ENCODE assay signal across 28 mouse cellular contexts in genomic region chr19:57179269-57179668, GRCm38 (mm10).
DNase-seq lines count a peak whose midpoint lies in the region; ATAC-seq and TF ChIP-seq lines count a peak whose summit lies in the region.
"Had no signal": no experiment of that assay in that cellular context is flagged by ENCODE, and none has a peak within 500 bp of the region (broad histone marks: within the 10 kb centered on the region; RNA-seq: fewer than 3 reads in every experiment).

No protein-coding gene starts in this region.

- no peaks in the 10 kb centered on the region for H3K27me3 ChIP-seq in cerebellum, adult 2 months (ENCODE audit: control insufficient read depth, insufficient read depth, low read length)
- H3K27me3 ChIP-seq in heart, embryonic 10.5 days (ENCODE audit: insufficient read depth, poor library complexity, severe bottlenecking) = no peaks in the 10 kb centered on the region
- no peaks in the 10 kb centered on the region for H3K27me3 ChIP-seq in heart, postnatal 0 days (ENCODE audit: control insufficient read depth, insufficient read depth, low read length)
- H3K27me3 ChIP-seq in heart, embryonic 11.5 days (ENCODE audit: control insufficient read depth, insufficient read depth, low read length) = no peaks in the 10 kb centered on the region
- H3K27me3 ChIP-seq: CH12.LX; embryonic facial prominence, embryonic 12.5 days; liver, embryonic 12.5 days had no signal

- H3K4me3 ChIP-seq in cerebellum, adult 2 months (replicated peaks; ENCODE audit: insufficient read depth, low read depth, low read length) = no peak overlapping the region
- no peak overlapping the region for H3K4me3 ChIP-seq in heart, embryonic 10.5 days
- H3K4me3 ChIP-seq in heart, postnatal 0 days (ENCODE audit: low read depth, low read length) = no peak overlapping the region
- H3K4me3 ChIP-seq in heart, embryonic 11.5 days (ENCODE audit: low read depth, low read length) = no peak overlapping the region
- H3K4me3 ChIP-seq: embryonic facial prominence, embryonic 12.5 days; liver, embryonic 12.5 days had no signal

- no peak for ATAC-seq in heart, postnatal 0 days (ENCODE audit: insufficient read depth, low read depth)
- no peak for ATAC-seq in heart, embryonic 11.5 days (replicated peaks; ENCODE audit: insufficient number of reproducible peaks, low FRiP score, low TSS enrichment)
- ATAC-seq: activated CD4-positive, CD25-positive, alpha-beta regulatory T cell, adult 4 months; forebrain, embryonic 16.5 days; hindbrain, embryonic 16.5 days; liver, embryonic 12.5 days; liver, postnatal 0 days; midbrain, embryonic 16.5 days had no signal

- no peak for TF ChIP-seq CTCF in cerebellum, adult 2 months (IDR thresholded peaks at IDR 0.05; ENCODE audit: borderline replicate concordance, insufficient read depth, low read depth, low read length)
- no peak for TF ChIP-seq CTCF in heart, postnatal 0 days (IDR thresholded peaks at IDR 0.05; ENCODE audit: low read depth)

- no peak for TF ChIP-seq POLR2A in cerebellum, adult 2 months (IDR thresholded peaks at IDR 0.05; ENCODE audit: borderline replicate concordance, insufficient read depth, low read length)

- TF ChIP-seq EP300 in heart, postnatal 0 days (IDR thresholded peaks at IDR 0.05; ENCODE audit: low read depth) = no peak

- no peak for DNase-seq in cerebellum, adult 2 months
- no peak for DNase-seq in cerebellum, postnatal 25 days
- DNase-seq in heart, embryonic 10.5 days (ENCODE audit: low spot score) = no peak
- no peak for DNase-seq in heart, postnatal 14 days
- no peak for DNase-seq in heart, postnatal 0 days (ENCODE audit: low spot score)
- DNase-seq in frontal cortex, postnatal 10 days (ENCODE audit: low spot score in 2 of 2) = no peak
- DNase-seq: adrenal gland, adult 2 months; adrenal gland, postnatal 36 days; cerebellum, adult 8-10 months; cerebellum, postnatal 36 days; gastrocnemius, postnatal 14 days; kidney, adult 18-20 months; kidney, postnatal 4 days; liver, postnatal 0 days; lung, postnatal 36 days; right cerebral cortex, postnatal 25 days; spleen, adult 18-20 months; thymus, postnatal 4 days had no signal

- H3K9ac ChIP-seq in heart, postnatal 0 days (replicated peaks; ENCODE audit: low read depth, low read length) = no peak overlapping the region
- H3K9ac ChIP-seq in heart, embryonic 11.5 days (ENCODE audit: low read depth, low read length) = no peak overlapping the region
- H3K9ac ChIP-seq: embryonic facial prominence, embryonic 12.5 days; liver, embryonic 12.5 days; liver, postnatal 0 days had no signal

- intact Hi-C loops in heart, postnatal 14 days (cut with DNase I) = no loop called here

- 0 out of 2 replicates have a peak, but pooled peaks cover 5% of the 10 kb centered on the region for H3K36me3 ChIP-seq in heart, embryonic 10.5 days
- peaks cover 11% of the 10 kb centered on the region; the same call in 1 of the 2 replicates for H3K36me3 ChIP-seq in heart, postnatal 0 days (replicated peaks; ENCODE audit: control insufficient read depth, insufficient read depth, low read length)
- no peaks in the 10 kb centered on the region for H3K36me3 ChIP-seq in heart, embryonic 11.5 days (ENCODE audit: control insufficient read depth, insufficient read depth, low read length)
- H3K36me3 ChIP-seq: embryonic facial prominence, embryonic 12.5 days; liver, embryonic 12.5 days had no signal

- H3K9me3 ChIP-seq in heart, embryonic 10.5 days = no peaks in the 10 kb centered on the region
- no peaks in the 10 kb centered on the region for H3K9me3 ChIP-seq in heart, postnatal 0 days (replicated peaks; ENCODE audit: control insufficient read depth, low read length)
- H3K9me3 ChIP-seq in heart, embryonic 11.5 days (replicated peaks; ENCODE audit: control insufficient read depth, low read length) = no peaks in the 10 kb centered on the region
- H3K9me3 ChIP-seq: embryonic facial prominence, embryonic 12.5 days; liver, embryonic 12.5 days had no signal

- WGBS in cerebellum, adult 2 months = 40% methylated on average over 7 of the region's 7 CpGs
- 63% methylated on average over 7 of the region's 7 CpGs for WGBS in heart, embryonic 10.5 days
- 63% methylated on average over 7 of the region's 7 CpGs for WGBS in heart, postnatal 0 days
- WGBS in heart, embryonic 11.5 days (ENCODE audit: insufficient replicate concordance) = 49% methylated on average over 7 of the region's 7 CpGs

- H3K27ac ChIP-seq in cerebellum, adult 2 months (ENCODE audit: insufficient read depth, low read length) = peak overlapping the region; percentile 72
- 0 out of 2 replicates have a peak overlapping the region, but pooled peaks have one; percentile 36 for H3K27ac ChIP-seq in heart, embryonic 10.5 days
- peak overlapping the region; percentile 59; the same call in 1 of the 2 replicates for H3K27ac ChIP-seq in heart, postnatal 0 days (ENCODE audit: low read depth)
- no peak overlapping the region for H3K27ac ChIP-seq in heart, embryonic 11.5 days (ENCODE audit: low read depth, low read length)
- H3K27ac ChIP-seq: embryonic facial prominence, embryonic 12.5 days; kidney, postnatal 0 days; liver, embryonic 12.5 days had no signal

- H3K4me1 ChIP-seq in cerebellum, adult 2 months (ENCODE audit: control insufficient read depth, insufficient read depth, low read length) = peaks cover 51% of the 10 kb centered on the region
- H3K4me1 ChIP-seq in heart, embryonic 10.5 days = peaks cover 86% of the 10 kb centered on the region
- H3K4me1 ChIP-seq in heart, postnatal 0 days (ENCODE audit: control insufficient read depth, insufficient read depth) = peaks cover 53% of the 10 kb centered on the region
- H3K4me1 ChIP-seq in heart, embryonic 11.5 days (ENCODE audit: control insufficient read depth, insufficient read depth, low read length) = peaks cover 53% of the 10 kb centered on the region

- no peak overlapping the region for H3K4me2 ChIP-seq in heart, postnatal 0 days (ENCODE audit: low read depth, low read length)
- H3K4me2 ChIP-seq in heart, embryonic 11.5 days = no peak overlapping the region
- H3K4me2 ChIP-seq: embryonic facial prominence, embryonic 12.5 days; liver, embryonic 12.5 days; midbrain, embryonic 11.5 days had no signal
